Mouse (Mus musculus) adrenal gland, postnatal 10 days (tissue): ENCODE results near the gene Tuft1. TPM values are rescaled to one million over a fixed set of nuclear protein-coding genes. Genes with fewer than 3 reads are reported as not detected.

Experiments
- DNase-seq: peaks from one replicate; pipeline ENCODE4 v3.0.0; 2021; ENCODE audit warnings: mixed read lengths
- total RNA-seq, 2 experiments: library from RNA; stranded (reverse); gene quantifications; 2 replicates each; pipeline ENCODE4 v1.2.3; 2021

Tuft1 gene
- total RNA-seq, 2 experiments from 2014 or later: 6.9 to 7.2 TPM

- DNase-seq: no peak
These were observed 62.8 kb downstream of the Tuft1 start for GRCm38 (mm10) chr3:94595871-94596287.

GRCm38 (mm10) chr3:94591066-94591465 is 67.6 kb downstream of the Tuft1 start:
- DNase-seq: no peak

- DNase-seq: peak; percentile 20
These were observed 70.7 kb downstream of the Tuft1 start for GRCm38 (mm10) chr3:94587962-94588361.

GRCm38 (mm10) chr3:94582944-94583343 is 75.7 kb downstream of the Tuft1 start:
- no peak for DNase-seq

GRCm38 (mm10) chr3:94582456-94582891 is 76.2 kb downstream of the Tuft1 start, which contains the start of gene Snx27:
Snx27 (minus strand) TSS chr3:94582716.
- DNase-seq: peak; percentile 90

- DNase-seq: no peak
These were observed 76.7 kb downstream of the Tuft1 start for GRCm38 (mm10) chr3:94581793-94582455.

GRCm38 (mm10) chr3:94581138-94581780 is 77.4 kb downstream of the Tuft1 start:
- peak; percentile 12 for DNase-seq

- no peak for DNase-seq
These were observed 84.2 kb downstream of the Tuft1 start for GRCm38 (mm10) chr3:94574506-94574905.

- DNase-seq: no peak
These were observed 91.4 kb downstream of the Tuft1 start for GRCm38 (mm10) chr3:94567242-94567641.

- no peak for DNase-seq
These were observed 93.1 kb downstream of the Tuft1 start for GRCm38 (mm10) chr3:94565557-94565956.

- DNase-seq: no peak
These were observed 93.5 kb downstream of the Tuft1 start for GRCm38 (mm10) chr3:94565127-94565526.

- DNase-seq: no peak
These were observed 94.2 kb downstream of the Tuft1 start for GRCm38 (mm10) chr3:94564356-94565010.

GRCm38 (mm10) chr3:94563163-94563562 is 95.5 kb downstream of the Tuft1 start:
- no peak for DNase-seq

Other genes with a start within 250 kb of the Tuft1 start
- gene Tdrkh, start 245.6 kb downstream of the Tuft1 start, total RNA-seq: 10 to 100 TPM in 1 of 2 experiments, 1 to 10 TPM in 1; 9.7 to 12.1 TPM
- gene Mrpl9, start 215.6 kb downstream of the Tuft1 start, total RNA-seq: 10 to 100 TPM; 94.5 to 97.7 TPM
- gene Oaz3, start 215.0 kb downstream of the Tuft1 start, total RNA-seq: 1 to 10 TPM in 1 of 2 experiments, not detected in 1; 1.1 TPM
- gene Celf3, start 180.6 kb downstream of the Tuft1 start, total RNA-seq: 10 to 100 TPM; 17.0 to 30.7 TPM
- 1 to 10 TPM; 3.2 to 5.2 TPM for gene Riiad1, start 178.5 kb downstream of the Tuft1 start, total RNA-seq
- gene Snx27, start 76.2 kb downstream of the Tuft1 start, total RNA-seq: 10 to 100 TPM; 33.0 to 36.1 TPM
- not detected for gene Gm10972, start 15.8 kb downstream of the Tuft1 start, total RNA-seq
- 10 to 100 TPM; 12.8 to 26.9 TPM for gene Selenbp2, start 34.7 kb upstream of the Tuft1 start, total RNA-seq
- gene Cgn, start 127.6 kb upstream of the Tuft1 start, total RNA-seq: 1 to 10 TPM; 3.1 to 4.6 TPM
- gene Pogz, start 178.7 kb upstream of the Tuft1 start, total RNA-seq: 10 to 100 TPM; 24.8 to 41.9 TPM
- 100 to 1,000 TPM; 283 to 296 TPM for gene Psmb4, start 228.1 kb upstream of the Tuft1 start, total RNA-seq